Mouse (Mus musculus): ENCODE measurements at regions not wholly inside any gene's neighbourhood (a gene's known extent, or its start where the extent isn't known, plus 50 kb on each side); places are given as distances from the start of the nearest gene placed in this dataset.

DNA sequence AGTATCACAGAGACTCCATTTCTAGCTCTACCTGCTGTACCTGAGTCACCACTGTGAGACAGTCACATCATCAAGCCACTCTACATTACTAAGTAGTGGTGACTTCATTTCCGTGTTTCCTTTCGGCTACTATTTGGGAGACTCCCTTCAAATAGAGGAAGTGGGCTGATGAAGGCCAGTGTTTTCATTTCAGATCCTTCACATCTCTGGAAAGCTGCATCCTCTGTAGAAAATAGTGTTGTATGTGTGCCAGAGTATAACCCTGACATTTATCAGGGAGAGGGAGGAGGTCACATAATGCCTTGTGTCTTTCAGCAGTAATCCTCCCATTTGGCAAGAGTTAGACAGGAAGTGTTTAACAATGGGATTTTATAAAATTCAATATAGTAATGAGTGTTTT lies 117.7 kb downstream of the Ogfrl1 start:
- no peak for TF ChIP-seq CTCF (IDR thresholded peaks at IDR 0.05; ENCODE audit: extremely low read depth, insufficient read length, insufficient replicate concordance, low read depth, low read length)
- no peak for TF ChIP-seq POLR2A (IDR thresholded peaks at IDR 0.05; ENCODE audit: low read depth, low read length)

All from small intestine, adult 2 months (tissue).